Mouse (Mus musculus) hindbrain, postnatal 0 days (tissue): ENCODE results near the gene Notch1. TPM values are rescaled to one million over a fixed set of nuclear protein-coding genes. Genes with fewer than 3 reads are reported as not detected.
A peak's percentile ranks its signal among the peaks of the same experiment; 100 is the strongest.

Experiments used
- ATAC-seq: fragments of 200-750 bp; cut with Nextera tagmentation; 2 replicates; pipeline ENCODE4 v1.8.0; 2017; ENCODE audit warnings: mild to moderate bottlenecking, moderate TSS enrichment, moderate library complexity
- DNase-seq: peaks from one replicate; pipeline ENCODE4 v3.0.0-alpha.2; 2015; ENCODE audit warnings: low spot score
- H3K27ac ChIP-seq: fragments of 300-500 bp; sonication (generic); 2 replicates; pipeline ENCODE4 v1.5.1; 2014; ENCODE audit warnings: mild to moderate bottlenecking
- H3K27me3 ChIP-seq: fragments of 300-500 bp; sonication (generic); 2 replicates; pipeline ENCODE4 v1.6.1; 2014; ENCODE audit warnings: low read length, mixed read lengths; ENCODE audit not compliant: insufficient read depth
- H3K36me3 ChIP-seq: fragments of 300-500 bp; sonication (generic); 2 replicates; pipeline ENCODE4 v1.6.1; 2014; ENCODE audit warnings: low read length, mixed read lengths; ENCODE audit not compliant: insufficient read depth
- H3K4me1 ChIP-seq: fragments of 300-500 bp; sonication (generic); 2 replicates; pipeline ENCODE4 v1.6.1; 2014; ENCODE audit warnings: antibody characterized with exemption, low read length, mixed read lengths; ENCODE audit not compliant: insufficient read depth
- H3K4me2 ChIP-seq: fragments of 300-500 bp; sonication (generic); 2 replicates; pipeline ENCODE4 v1.6.1; 2014; ENCODE audit warnings: low read depth, mild to moderate bottlenecking, low read length, moderate library complexity, mixed read lengths
- H3K4me3 ChIP-seq: fragments of 300-500 bp; sonication (generic); 2 replicates; pipeline ENCODE4 v1.5.1; 2014; ENCODE audit warnings: low read length
- H3K9ac ChIP-seq: fragments of 300-500 bp; sonication (generic); replicated peaks from 2 replicates; pipeline ENCODE4 v1.6.1; 2014; ENCODE audit warnings: mild to moderate bottlenecking, low read length, moderate library complexity, mixed read lengths
- H3K9me3 ChIP-seq: fragments of 300-500 bp; sonication (generic); 2 replicates; pipeline ENCODE4 v1.6.1; 2016; ENCODE audit warnings: low read length, mixed read lengths
- CTCF ChIP-seq: IDR thresholded peaks from 2 replicates; pipeline ENCODE4 v1.5.1; 2016; ENCODE audit warnings: antibody characterized with exemption, control low read depth, low read depth
- WGBS: fragments of 180-500 bp; shearing (Covaris S2); extraction: QIAGEN DNeasy Blood & Tissue Kit; methylation state at CpG from one replicate; pipeline ENCODE4 v1.1.7; 2014; 5-methylcytosine and 5-hydroxymethylcytosine counted together
- polyA plus RNA-seq: library from polyadenylated mRNA; unstranded; fragments of >200 nt; fragmentation: Nextera tagmentation; extraction: Ambion mirVana; gene quantifications from 2 replicates; pipeline ENCODE4 v1.2.1, GENCODE M21; 2015
- total RNA-seq: library from RNA; depleted of rRNA; stranded (reverse); fragments of >200 nt; gene quantifications from 2 replicates; pipeline ENCODE4 v1.2.3, GENCODE M21; 2014

Gene Notch1
- total and polyA plus RNA-seq, 2 experiments from 2014 or later = 10.0 to 75.9 TPM

DNA sequence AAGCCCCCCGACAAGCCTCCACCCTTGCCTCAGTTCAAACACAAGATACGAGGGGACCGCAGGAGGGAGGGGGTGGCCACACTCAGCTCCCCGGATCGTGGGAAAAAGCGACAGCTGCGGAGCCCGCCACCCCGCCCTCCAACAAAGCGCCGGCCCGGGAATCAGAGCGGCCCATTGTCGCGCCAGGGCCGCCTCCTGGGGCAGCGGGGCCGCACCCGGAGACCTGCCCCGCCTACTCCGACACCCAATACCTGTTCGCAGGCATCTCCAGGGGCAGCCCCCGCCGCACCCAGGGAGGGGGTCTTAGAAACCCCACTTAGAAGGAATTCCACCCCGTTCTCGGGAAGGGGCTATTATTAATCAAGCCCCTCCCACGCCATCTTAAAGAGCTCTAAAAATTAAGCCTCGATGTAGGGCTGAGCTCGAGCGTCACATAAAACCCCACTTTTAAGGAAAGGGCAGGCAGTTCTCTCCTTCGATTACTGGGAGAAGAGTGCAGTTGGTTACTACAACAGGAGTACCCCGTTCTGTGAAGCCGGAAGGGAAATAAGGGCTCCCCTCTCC lies 14.1 kb downstream of the Notch1 start:
- no peak for TF ChIP-seq CTCF
- Histone ChIP-seq H3K27ac (peak overlapping the region; percentile 92), H3K27me3 (peaks cover 5% of the 10 kb centered on the region; the same call in 1 of the 2 replicates), H3K4me2 (peak overlapping the region; percentile 75), H3K9me3 (no peaks in the 10 kb centered on the region), H3K4me1 (peaks cover 42% of the 10 kb centered on the region), H3K4me3 (peak overlapping the region; percentile 62), H3K36me3 (no peaks in the 10 kb centered on the region), H3K9ac (peak overlapping the region; percentile 78)
- ATAC-seq (peak; percentile 9; the same call in 1 of the 2 replicates), DNase-seq (peak; percentile 71)
- 0% methylated on average over 33 of the region's 33 CpGs for WGBS

DNA sequence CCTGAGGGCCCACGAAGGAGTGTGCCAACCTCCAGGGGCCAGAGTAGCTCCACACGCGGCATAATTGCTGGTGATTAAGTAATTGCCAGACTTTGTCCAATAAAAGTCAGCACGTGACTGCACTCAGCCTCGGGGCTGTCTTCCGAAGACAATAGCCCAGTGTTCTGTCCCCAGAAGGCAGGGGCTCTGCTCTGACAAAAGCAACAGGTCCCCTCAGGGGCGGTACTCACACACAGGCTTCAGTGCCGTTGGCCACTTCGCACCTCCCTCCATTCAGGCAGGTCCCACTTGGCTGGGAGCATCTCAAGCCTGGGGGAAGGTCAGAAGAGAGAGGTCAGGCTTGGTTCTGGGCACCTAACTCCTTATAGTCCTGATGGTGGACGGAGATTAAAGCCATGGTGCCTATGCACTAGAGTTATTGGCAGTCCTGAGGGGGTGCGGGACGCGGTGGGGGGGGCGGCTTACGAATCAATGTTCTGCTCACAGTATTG lies 14.8 kb downstream of the Notch1 start:
- Histone ChIP-seq H3K9me3 (no peaks in the 10 kb centered on the region), H3K4me1 (peaks cover 42% of the 10 kb centered on the region), H3K36me3 (no peaks in the 10 kb centered on the region), H3K27me3 (peaks cover 5% of the 10 kb centered on the region; the same call in 1 of the 2 replicates), H3K4me3 (peak overlapping the region; percentile 62), H3K4me2 (peak overlapping the region; percentile 75), H3K27ac (peak overlapping the region; percentile 92), H3K9ac (peak overlapping the region; percentile 78)
- WGBS = 2% methylated on average over 15 of the region's 15 CpGs
- DNase-seq (peak; percentile 73), ATAC-seq (peak; percentile 41)
- TF ChIP-seq CTCF = no peak

DNA sequence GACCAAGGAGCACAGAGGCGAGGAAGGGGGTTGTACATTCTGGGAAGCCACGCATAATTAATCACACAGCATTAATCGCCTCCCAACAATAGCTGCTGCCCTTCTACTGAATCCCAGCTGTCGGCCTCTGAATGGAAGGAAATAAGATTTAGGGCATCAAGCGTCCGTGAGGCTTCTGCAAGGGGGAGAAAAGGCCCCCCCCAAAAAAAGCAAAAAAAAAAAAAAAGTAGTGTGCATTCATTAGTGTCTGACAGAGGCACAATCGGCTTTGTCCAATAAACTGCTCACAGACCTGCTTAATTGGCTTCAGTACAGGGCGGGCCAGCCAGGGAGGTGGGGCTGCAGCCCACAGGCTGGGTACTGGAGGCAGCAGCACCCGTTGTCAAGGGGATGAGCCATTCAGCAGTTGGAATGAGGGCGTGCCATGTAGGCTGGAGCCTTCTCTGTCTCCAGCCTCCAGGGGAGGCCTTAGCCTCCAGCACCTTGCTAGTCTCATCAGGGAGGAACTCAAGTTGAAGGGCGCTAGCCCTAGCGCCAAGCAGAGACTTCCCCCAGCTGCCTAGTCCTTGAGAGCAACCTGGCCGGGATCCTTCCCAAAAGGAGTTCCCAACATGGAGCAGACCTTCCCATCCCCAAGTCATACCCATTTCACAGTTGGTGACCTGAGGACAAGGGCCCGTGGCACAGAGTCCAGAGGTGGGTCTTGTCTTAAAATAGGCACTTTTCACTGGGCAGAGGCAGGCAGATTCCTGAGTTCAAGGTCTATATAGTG lies 15.7 kb downstream of the Notch1 start:
- peak; percentile 89 for DNase-seq
- Histone ChIP-seq H3K36me3 (no peaks in the 10 kb centered on the region), H3K27ac (peak overlapping the region; percentile 92), H3K27me3 (peaks cover 5% of the 10 kb centered on the region; the same call in 1 of the 2 replicates), H3K9me3 (no peaks in the 10 kb centered on the region), H3K4me2 (peak overlapping the region; percentile 75), H3K4me1 (peaks cover 48% of the 10 kb centered on the region), H3K4me3 (peak overlapping the region; percentile 18), H3K9ac (no peak overlapping the region)
- no peak for TF ChIP-seq CTCF
- 12% methylated on average over 14 of the region's 14 CpGs for WGBS
- peak; percentile 86 for ATAC-seq

- WGBS = 30% methylated on average over 4 of the region's 4 CpGs
- no peak overlapping the region; the same call in none of the 2 replicates for H3K4me3 ChIP-seq
- no peaks in the 10 kb centered on the region for H3K36me3 ChIP-seq
- DNase-seq (peak; percentile 82), ATAC-seq (peak; percentile 59)
- H3K27me3 ChIP-seq = peaks cover 5% of the 10 kb centered on the region; the same call in 1 of the 2 replicates
- H3K9me3 ChIP-seq = no peaks in the 10 kb centered on the region
- peaks cover 48% of the 10 kb centered on the region for H3K4me1 ChIP-seq
- no peak for TF ChIP-seq CTCF
- H3K4me2 ChIP-seq = peak overlapping the region; percentile 75
- H3K27ac ChIP-seq = peak overlapping the region; percentile 92
- H3K9ac ChIP-seq = 0 out of 2 replicates have a peak overlapping the region, but pooled peaks have one; percentile 31
These were observed 16.4 kb downstream of the Notch1 start for GRCm38 (mm10) chr2:26500027-26500598.

- no peak for ATAC-seq
- peaks cover 42% of the 10 kb centered on the region for H3K4me1 ChIP-seq
These were observed 17.8 kb downstream of the Notch1 start for GRCm38 (mm10) chr2:26498694-26499093.

DNA sequence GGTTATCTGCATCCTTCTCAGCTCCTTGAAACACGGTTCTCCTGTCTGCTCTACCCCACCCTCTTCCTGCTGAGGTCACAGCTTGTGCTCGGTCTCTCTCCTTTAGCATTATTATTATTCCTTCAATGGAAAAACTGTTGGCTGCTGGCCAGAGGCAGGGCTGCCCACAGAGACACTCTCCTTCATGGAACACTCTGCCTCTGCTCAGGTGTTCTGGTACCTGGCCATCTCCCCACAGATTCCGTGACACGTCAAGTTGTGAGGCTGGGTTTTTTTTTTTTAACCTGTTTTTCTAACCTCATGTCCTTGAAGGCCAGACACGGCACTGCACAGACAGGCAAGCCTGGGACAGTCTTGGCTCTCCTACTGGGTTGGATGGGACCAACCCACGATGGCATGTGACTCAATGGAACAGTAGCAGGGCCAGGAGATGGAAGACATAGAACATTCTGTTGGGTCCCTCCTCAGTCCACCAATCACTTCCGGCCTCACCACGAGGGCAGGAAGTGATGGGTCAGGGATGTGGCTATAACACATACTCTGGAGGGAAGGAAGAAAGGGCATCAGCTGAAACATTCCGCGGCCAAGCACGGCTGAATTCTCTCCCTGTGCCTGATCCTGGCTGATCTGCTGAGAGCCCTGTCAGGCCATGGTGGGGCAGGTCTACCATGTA lies 18.5 kb downstream of the Notch1 start:
- WGBS = 53% methylated on average over 11 of the region's 11 CpGs
- no peak overlapping the region for H3K9ac ChIP-seq

More at GRCm38 (mm10) chr2:26498694-26499093, 17.8 kb downstream of the Notch1 start:
- Histone ChIP-seq H3K9ac (no peak overlapping the region), H3K4me2 (peak overlapping the region; percentile 75), H3K36me3 (no peaks in the 10 kb centered on the region), H3K9me3 (no peaks in the 10 kb centered on the region), H3K27ac (peak overlapping the region; percentile 92; the same call in 1 of the 2 replicates), H3K4me3 (no peak overlapping the region), H3K27me3 (no peaks in the 10 kb centered on the region)
- TF ChIP-seq CTCF = no peak
- 37% methylated on average over 8 of the region's 8 CpGs for WGBS
- DNase-seq = no peak

More for the DNA sequence above, 18.5 kb downstream of the Notch1 start:
- peak overlapping the region; percentile 75; the same call in 1 of the 2 replicates for H3K4me2 ChIP-seq
- no peak overlapping the region for H3K4me3 ChIP-seq
- H3K9me3 ChIP-seq = no peaks in the 10 kb centered on the region
- no peaks in the 10 kb centered on the region for H3K36me3 ChIP-seq
- no peak for ATAC-seq
- peak; percentile 3 for DNase-seq
- peak overlapping the region; percentile 92; the same call in 1 of the 2 replicates for H3K27ac ChIP-seq
- no peak for TF ChIP-seq CTCF
- peaks cover 49% of the 10 kb centered on the region for H3K4me1 ChIP-seq
- H3K27me3 ChIP-seq = no peaks in the 10 kb centered on the region
